In genomic region chr12:71122731-71123130, GRCm38 (mm10) we compare ENCODE assay signal across 24 mouse cellular contexts. TPM values are rescaled to one million over a fixed set of nuclear protein-coding genes. Genes with fewer than 3 reads are reported as not detected.
DNase-seq lines count a peak whose midpoint lies in the region; ATAC-seq lines count a peak whose summit lies in the region.
"Had no signal": no experiment of that assay in that cellular context is flagged by ENCODE, and none has a peak within 500 bp of the region (broad histone marks: within the 10 kb centered on the region; RNA-seq: fewer than 3 reads in every experiment).

No protein-coding gene starts in this region.

- peaks cover 20% of the 10 kb centered on the region for H3K36me3 ChIP-seq in midbrain, embryonic 16.5 days (ENCODE audit: control insufficient read depth, insufficient read depth, low read length)

- no peak overlapping the region for H3K4me2 ChIP-seq in midbrain, embryonic 16.5 days (ENCODE audit: low read length)
- H3K4me2 ChIP-seq: embryonic facial prominence, embryonic 13.5 days; forebrain, embryonic 12.5 days; heart, embryonic 12.5 days; hindbrain, embryonic 14.5 days had no signal

- 90% methylated on average over 10 of the region's 10 CpGs for WGBS in midbrain, embryonic 16.5 days

- no peak overlapping the region for H3K27ac ChIP-seq in midbrain, embryonic 16.5 days (ENCODE audit: low read length)
- H3K27ac ChIP-seq: embryonic facial prominence, embryonic 13.5 days; forebrain, embryonic 12.5 days; hindbrain, embryonic 10.5 days; hindbrain, embryonic 14.5 days had no signal

- H3K9ac ChIP-seq in midbrain, embryonic 16.5 days (ENCODE audit: low read depth, low read length): no peak overlapping the region
- H3K9ac ChIP-seq: embryonic facial prominence, embryonic 13.5 days; forebrain, embryonic 12.5 days; forebrain, postnatal 0 days; heart, embryonic 12.5 days; hindbrain, embryonic 14.5 days had no signal

- no peaks in the 10 kb centered on the region for H3K4me1 ChIP-seq in midbrain, embryonic 16.5 days (ENCODE audit: control insufficient read depth, insufficient read depth, low read length)
- H3K4me1 ChIP-seq: embryonic facial prominence, embryonic 13.5 days; forebrain, embryonic 12.5 days; heart, embryonic 12.5 days; hindbrain, embryonic 10.5 days had no signal

- no peak overlapping the region for H3K4me3 ChIP-seq in midbrain, embryonic 16.5 days (ENCODE audit: low read depth, low read length)
- H3K4me3 ChIP-seq: embryonic facial prominence, embryonic 13.5 days; forebrain, embryonic 12.5 days; heart, embryonic 12.5 days; hindbrain, embryonic 10.5 days had no signal

- ATAC-seq in midbrain, embryonic 16.5 days: no peak
- ATAC-seq: CD4-positive, CD25-positive, alpha-beta regulatory T cell, adult 4 months; forebrain, postnatal 0 days; inflammation-experienced regulatory T-cells, adult 6 months had no signal

- H3K9me3 ChIP-seq in midbrain, embryonic 16.5 days (replicated peaks; ENCODE audit: control insufficient read depth, low read length, poor library complexity, severe bottlenecking): no peaks in the 10 kb centered on the region
- H3K9me3 ChIP-seq: embryonic facial prominence, embryonic 13.5 days; forebrain, embryonic 12.5 days; G1E; heart, embryonic 12.5 days; hindbrain, embryonic 10.5 days had no signal

- DNase-seq in adrenal gland, postnatal 14 days: peak; percentile 20
- no peak for DNase-seq in adrenal gland, postnatal 4 days (ENCODE audit: low spot score in 2 of 2)
- peak; percentile 25 for DNase-seq in cerebellum, adult 9-11 months
- no peak for DNase-seq in cerebellum, adult 8-10 months
- DNase-seq in cerebellum, postnatal 14 days: peak; percentile 41 to 61
- no peak for DNase-seq in lung, postnatal 36 days
- DNase-seq: adrenal gland, adult 8-10 months; B cell, adult 2 months; forebrain, postnatal 0 days; gastrocnemius, postnatal 14 days; kidney, adult 18-20 months had no signal

- no peaks in the 10 kb centered on the region for H3K27me3 ChIP-seq in midbrain, embryonic 16.5 days (ENCODE audit: control insufficient read depth, insufficient read depth, low read depth, low read length)
- H3K27me3 ChIP-seq: embryonic facial prominence, embryonic 13.5 days; forebrain, embryonic 12.5 days; heart, embryonic 12.5 days had no signal

RNA-seq across cellular contexts. Expression of gene Tomm20l, which starts 11.5 kb away (rescaled TPM):
- total RNA-seq in adrenal gland, postnatal 14 days (2021): 3.7 and 6.9 TPM in 2 replicates
- 1 to 10 TPM; 5.3 to 7.3 TPM for total RNA-seq in adrenal gland, postnatal 4 days (2021)
- polyA plus RNA-seq in midbrain, embryonic 16.5 days (2015; fragmentation: Nextera tagmentation; extraction: Ambion mirVana): 0.36 TPM in 1 of 2 replicates, not detected in the other
- total RNA-seq: forebrain, postnatal 0 days; G1E; gastrocnemius, adult 18-20 months; gastrocnemius, postnatal 14 days had no signal
- polyA plus RNA-seq: CD4-positive, CD25-positive, alpha-beta regulatory T cell, adult 4 months; embryonic facial prominence, embryonic 13.5 days; forebrain, embryonic 12.5 days; forebrain, postnatal 0 days; G1E; gonadal fat pad, adult 2 months; heart, embryonic 12.5 days; heart, embryonic 16.5 days; hindbrain, embryonic 10.5 days; hindbrain, embryonic 14.5 days; inflammation-experienced regulatory T-cells, adult 6 months; kidney, embryonic 14.5 days had no signal

RNA-seq across cellular contexts. Expression of gene Timm9, which starts 13.8 kb away (rescaled TPM):
- total RNA-seq in adrenal gland, postnatal 14 days (2021): 68.7 and 72.3 TPM in 2 replicates
- total RNA-seq in adrenal gland, postnatal 4 days (2021): 10 to 100 TPM; 53.4 to 55.1 TPM
- polyA plus RNA-seq in midbrain, embryonic 16.5 days (2015; fragmentation: Nextera tagmentation; extraction: Ambion mirVana): 106 and 107 TPM in 2 replicates

RNA-seq across cellular contexts. Expression of gene 2700049A03Rik, which starts 13.9 kb away (rescaled TPM):
- total RNA-seq in adrenal gland, postnatal 14 days (2021): 8.7 and 9.1 TPM in 2 replicates
- 10 to 100 TPM; 13.3 to 15.1 TPM for total RNA-seq in adrenal gland, postnatal 4 days (2021)
- 11.1 and 12.3 TPM in 2 replicates for polyA plus RNA-seq in midbrain, embryonic 16.5 days (2015; fragmentation: Nextera tagmentation; extraction: Ambion mirVana)

Comparison
In these comparisons a context has a peak if more than half of its experiments do, and no peak if none do; other contexts are left out.
1. DNase-seq: peak in adrenal gland, postnatal 14 days (single experiment), cerebellum, adult 9-11 months (single experiment) and cerebellum, postnatal 14 days (2 of 2); none in adrenal gland, postnatal 4 days (0 of 2), cerebellum, adult 8-10 months (single experiment) and lung, postnatal 36 days (single experiment).